Mouse (Mus musculus): Measurements from ENCODE around the gene Nfkb2.

- TF ChIP-seq GATA1 (IDR thresholded peaks at IDR 0.05; ENCODE audit: borderline replicate concordance, low read length) (no peak), FLI1 (IDR thresholded peaks at IDR 0.05; ENCODE audit: low read length) (no peak)
These were observed 22.1 kb downstream of the Nfkb2 start for GRCm38 (mm10) chr19:46326019-46326755.

Measured in megakaryocyte, embryonic 14.5 days (primary cell).